Mouse (Mus musculus): ENCODE measurements around the gene Fam118b.

DNA sequence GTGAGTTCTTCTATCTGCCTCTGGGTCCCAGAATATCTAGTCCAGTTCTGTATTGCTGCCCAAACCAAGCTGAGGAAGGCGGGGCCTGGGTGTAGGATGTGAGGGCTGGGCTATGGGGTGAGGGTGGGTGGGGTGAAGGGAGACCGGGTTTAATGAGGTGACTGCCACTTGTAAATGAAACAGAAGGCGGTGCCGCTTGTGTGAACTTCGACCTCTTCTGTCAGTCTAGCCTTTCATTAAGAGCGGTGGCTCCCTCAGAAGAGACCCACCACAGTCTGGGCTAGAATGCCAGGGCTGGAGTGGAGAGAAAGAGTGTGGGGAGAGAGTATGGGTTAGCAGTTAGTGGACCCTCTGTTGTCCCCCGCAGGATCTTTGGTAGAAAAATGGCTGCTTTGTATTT is 22.4 kb upstream of the Fam118b start:
- TF ChIP-seq CTCF (IDR thresholded peaks at IDR 0.05), result no peak
- TF ChIP-seq POLR2A (IDR thresholded peaks at IDR 0.05; ENCODE audit: insufficient read depth, low read depth, low read length), result no peak
